Mouse (Mus musculus): Measurements from ENCODE around the gene Csk.
A peak's percentile ranks its signal among the peaks of the same experiment; 100 is the strongest.

Csk gene

DNA sequence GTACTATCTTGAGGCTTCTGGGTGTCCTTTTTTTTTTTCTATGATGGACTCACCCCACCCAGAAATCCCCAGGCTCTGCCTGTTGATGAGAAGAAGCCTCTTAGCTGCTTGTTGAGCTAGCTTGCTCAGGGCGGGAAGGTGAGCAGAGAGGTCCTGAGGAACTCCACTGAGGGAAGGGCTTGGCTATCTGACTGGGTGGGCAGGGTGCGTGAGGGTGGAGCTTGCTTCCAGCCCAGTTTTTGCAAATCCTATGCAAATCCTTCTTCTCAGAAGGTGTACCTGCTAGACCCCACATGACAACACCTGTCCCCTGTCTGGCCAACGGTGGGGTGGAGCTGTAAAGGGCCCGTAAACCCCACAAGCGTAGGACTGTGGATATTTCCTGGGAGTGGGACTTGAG lies at the start of gene Csk:
Gene Csk, minus strand, starts transcription at position 349 of the 400 bp plus-strand sequence.
- no peak for DNase-seq (ENCODE audit: low read depth, low spot score)

DNA sequence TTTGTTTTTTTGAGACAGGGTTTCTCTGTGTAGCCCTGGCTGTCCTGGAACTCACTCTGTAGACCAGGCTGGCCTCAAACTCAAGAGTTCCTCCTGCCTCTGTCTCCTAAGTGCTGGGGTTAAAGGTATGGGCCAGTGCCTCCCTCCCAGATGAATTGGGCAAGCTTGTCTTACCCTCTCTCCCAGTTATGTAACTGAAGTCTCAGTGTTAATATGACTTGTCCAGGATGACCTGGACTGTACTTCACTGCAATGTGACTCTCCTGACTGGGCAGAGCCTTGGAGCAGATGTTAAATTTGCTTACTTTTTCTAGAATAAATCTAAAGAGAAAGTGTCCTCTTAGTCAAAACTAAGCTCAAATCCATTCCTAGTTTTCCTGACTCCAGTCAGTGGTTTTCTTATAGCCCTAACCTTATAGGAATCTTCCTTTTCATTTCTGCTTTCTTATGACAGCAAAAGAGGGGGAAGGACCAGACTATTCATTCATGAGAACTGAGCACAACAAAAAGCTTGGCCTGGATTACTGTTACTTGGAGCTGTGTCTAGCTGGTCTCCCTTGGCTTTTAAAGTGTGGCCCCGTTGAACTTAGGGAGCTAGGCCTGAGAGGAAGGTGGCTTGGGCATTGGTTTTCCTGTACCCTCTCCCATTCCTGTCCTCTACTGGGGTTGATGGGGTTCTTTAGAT lies 45.2 kb upstream of the Csk start:
- DNase-seq (ENCODE audit: low read depth, low spot score), result no peak

DNA sequence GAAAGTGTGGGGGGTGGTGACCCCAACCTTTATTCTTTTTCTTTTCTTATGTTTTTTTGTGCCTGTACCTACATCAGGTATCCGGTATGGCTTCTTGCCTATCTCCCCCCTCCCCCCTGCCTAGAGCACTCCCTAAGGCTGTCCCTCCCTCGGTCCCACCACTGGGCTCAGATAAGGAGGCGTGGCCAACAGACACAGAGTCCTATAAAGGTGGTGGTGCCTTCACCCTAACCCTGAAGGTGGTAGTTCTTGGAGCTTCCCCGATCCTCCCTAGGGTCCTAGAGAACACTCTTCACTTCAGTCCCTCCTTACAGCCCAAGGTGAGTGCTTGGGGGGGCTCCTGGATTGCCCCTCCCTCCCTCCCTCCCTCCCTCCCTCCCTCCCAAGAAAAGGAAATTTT lies 43.9 kb upstream of the Csk start:
- no peak for DNase-seq (ENCODE audit: low read depth, low spot score)

DNA sequence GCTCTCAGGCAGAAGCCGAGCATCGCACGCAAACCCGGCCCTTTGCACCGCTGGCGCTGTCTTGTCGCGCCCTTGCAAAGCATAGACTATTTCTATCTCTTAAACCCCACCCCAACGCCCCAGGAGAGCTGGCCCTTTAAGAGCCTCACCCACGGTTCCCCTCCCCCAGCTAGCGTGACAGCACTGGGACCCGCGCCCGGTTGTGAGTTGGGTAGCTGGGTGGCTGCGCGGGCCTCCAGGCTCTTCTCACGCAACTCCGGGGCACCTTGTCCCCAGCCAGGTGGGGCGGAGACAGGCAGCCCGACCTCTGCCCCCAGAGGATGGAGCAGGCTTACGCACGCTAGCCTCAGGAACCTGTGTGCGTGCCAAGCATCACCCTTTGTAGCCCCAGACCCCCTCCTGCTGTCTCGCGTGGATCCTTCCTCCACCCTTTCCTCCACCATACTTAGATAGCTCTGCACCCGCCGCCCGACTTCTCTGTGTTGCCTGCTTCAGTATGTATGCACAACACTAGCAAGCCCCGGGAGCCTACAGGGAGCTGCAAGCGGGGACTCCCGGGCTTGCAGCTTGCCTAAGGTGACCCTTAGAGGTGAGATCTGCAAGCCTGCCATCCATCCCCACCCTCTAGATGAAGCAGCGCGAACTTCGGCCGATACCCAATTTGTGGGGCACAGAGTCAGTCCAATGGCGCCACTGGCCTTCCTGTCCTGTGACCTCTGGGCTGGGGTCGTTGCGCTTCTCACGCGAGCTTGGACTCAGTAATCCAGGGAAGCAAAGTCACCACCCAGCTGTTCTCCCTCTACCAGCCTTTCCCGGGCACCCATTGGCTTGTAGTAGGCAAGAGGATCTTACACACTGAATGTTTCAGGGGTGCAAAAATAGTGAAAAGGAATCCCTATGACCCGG lies 43.2 kb upstream of the Csk start:
- DNase-seq (ENCODE audit: low read depth, low spot score), result no peak

DNA sequence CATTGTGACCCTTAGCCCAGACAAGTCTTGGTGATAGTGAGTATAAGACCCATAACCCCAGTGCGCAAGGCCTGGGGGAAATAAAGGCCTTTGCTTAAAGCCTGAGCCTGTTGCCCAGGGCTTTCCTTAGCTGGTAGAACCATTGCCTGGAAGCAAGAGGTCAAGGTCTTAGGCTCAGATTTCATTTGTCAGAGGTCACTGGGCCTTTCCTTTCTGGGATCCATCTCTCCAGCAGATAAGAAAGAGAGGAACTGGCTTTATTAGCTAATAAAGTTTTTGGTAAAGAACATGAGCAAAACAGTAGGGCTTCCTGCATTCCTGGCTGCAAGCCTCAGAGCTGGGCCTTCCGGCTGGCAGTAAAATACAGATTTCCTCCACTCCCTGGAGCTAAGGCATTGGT lies 40.7 kb upstream of the Csk start:
- no peak for DNase-seq (ENCODE audit: low read depth, low spot score)

DNA sequence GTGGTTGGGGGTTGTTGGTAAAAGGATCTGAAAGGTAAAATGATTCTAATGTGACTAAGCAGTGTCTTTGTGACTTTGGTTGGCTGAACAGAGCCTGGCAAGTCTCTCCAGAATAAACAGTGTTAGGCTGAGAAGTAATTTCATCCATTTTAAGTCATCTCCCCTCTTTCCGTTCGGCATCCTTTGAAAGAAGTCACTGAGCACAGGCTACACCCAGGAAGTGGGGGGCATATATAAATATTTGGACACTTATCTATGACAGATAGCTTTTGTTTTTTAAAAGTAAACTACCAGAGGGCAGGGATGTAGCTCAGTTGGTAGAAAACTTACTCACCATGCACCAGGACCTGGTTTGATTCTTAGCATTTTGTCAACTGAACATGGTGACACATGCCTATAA lies 35.2 kb upstream of the Csk start:
- DNase-seq (ENCODE audit: low read depth, low spot score), result no peak

DNA sequence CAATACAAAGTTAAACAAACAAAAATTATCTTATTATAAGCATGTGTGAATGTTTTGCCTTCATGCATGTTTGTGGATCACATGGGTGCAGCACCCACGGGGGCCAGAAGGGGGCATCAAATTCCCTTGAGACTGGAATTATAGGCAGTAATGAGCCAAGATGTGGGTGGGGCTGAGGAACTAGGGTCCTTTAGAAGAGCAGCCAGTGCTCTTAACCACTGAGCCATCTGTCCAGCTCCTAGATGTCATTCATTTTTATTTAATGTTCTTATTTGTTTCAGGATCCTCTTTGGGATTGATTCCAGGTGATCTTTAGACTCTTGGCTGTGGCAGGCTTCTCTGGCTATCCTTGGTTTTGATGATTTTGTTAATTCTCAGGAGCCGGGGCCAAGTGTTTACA lies 34.7 kb upstream of the Csk start:
- peak; percentile 29 for DNase-seq (ENCODE audit: low read depth, low spot score)

DNA sequence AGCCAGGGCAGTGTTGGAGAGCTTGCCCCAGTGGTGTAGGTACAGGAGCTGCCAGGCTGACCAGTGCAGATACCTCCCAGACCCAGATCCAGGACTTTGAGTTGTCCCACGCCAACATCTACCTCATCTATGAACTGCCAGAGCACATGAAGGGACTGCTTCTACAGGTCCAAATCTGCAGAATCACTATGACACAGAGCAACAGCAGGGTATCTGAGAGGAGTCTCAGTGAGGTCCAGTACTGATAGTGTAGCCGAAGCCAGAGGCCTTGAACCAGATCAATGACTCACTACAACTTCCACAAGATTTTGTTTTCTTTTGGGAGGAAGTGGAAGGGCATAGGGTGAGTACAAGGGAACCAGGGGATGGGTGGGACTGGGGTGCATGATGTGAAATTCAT lies 34.3 kb upstream of the Csk start, which contains the start of gene Cyp1a1:
Gene Cyp1a1, plus strand, starts transcription at position 178 of the 400 bp plus-strand sequence.
- DNase-seq (ENCODE audit: low read depth, low spot score), result no peak

DNA sequence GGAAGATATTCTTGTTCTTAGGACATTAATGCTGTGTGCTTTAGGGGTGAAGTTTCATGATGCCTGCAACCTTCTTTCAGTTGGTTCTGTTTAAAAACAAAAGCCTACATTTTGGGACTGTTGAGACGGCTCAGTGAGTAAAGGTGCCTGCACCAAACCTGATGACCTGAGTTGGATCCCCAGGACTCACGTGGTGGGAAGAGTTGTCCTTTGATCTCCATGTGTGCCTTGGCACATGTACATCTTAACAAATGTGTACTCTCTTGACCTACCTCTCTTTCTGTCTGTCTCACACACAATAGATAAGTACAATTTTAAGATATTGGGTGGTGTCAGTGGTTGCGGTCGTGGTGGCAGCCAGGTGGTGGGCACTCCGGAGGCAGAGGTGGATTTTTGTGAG lies 32.6 kb upstream of the Csk start:
- DNase-seq (ENCODE audit: low read depth, low spot score), result no peak

DNA sequence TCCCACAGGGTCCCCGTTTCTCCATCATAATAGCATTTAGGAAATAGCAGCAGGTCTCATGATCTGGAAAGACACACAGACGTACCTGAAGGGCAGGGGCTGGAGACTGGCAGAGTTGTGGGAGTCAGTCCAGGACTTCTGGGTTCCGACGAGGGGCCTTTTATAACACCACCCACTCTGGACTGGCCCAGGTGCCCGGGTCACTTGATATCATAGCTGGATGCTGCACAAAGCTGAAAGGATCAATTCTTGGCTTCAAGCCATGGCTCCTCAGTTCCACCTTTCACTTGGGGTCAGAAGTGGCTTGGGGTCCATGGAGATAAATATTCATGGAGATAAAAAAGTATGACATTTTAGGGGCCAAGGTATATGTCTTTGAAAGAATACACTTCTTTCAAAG lies 30.1 kb upstream of the Csk start, which contains the start of gene Cyp1a2:
Gene Cyp1a2, minus strand, starts transcription at position 184 of the 400 bp plus-strand sequence.
- no peak for DNase-seq (ENCODE audit: low read depth, low spot score)

DNA sequence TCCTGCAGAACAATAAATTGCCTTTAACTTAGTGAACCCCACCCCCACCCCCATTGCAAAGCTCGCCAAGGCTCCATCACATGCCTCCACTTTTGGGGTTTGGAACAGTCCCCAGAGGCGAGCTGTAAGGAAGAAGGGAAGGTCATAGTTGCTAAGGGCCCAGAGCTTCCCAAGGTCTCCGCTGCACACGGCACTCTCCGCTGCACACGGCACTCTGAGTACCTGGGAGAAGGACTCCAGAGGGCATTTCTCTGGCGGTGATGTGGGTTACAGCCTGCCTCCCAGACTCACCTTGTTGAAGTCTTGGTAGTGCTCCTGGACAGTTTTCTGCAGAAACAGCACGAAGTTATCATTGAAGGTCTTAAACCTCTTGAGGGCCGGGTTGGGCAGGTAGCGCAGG lies 28.0 kb upstream of the Csk start:
- DNase-seq (ENCODE audit: low read depth, low spot score), result no peak

DNA sequence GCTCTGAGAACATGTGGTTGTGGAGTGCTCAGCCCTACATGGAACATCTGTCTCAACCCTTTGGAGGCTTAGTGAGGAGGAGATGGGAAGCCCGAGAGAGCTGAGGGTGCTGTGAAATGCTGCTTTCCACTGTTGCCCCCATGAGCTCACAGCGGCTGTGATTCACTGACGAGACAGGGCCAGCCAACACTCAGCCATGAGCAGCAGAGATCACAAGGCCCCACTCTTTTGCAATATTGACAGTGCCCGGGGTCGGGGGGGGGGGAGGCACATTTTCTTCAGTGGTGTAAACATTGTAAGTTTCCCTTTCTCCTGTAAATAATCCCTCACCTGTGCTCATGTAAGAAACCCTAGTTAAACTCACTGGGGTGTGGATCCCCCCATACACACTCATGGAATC lies 18.1 kb upstream of the Csk start:
- no peak for DNase-seq (ENCODE audit: low read depth, low spot score)

DNA sequence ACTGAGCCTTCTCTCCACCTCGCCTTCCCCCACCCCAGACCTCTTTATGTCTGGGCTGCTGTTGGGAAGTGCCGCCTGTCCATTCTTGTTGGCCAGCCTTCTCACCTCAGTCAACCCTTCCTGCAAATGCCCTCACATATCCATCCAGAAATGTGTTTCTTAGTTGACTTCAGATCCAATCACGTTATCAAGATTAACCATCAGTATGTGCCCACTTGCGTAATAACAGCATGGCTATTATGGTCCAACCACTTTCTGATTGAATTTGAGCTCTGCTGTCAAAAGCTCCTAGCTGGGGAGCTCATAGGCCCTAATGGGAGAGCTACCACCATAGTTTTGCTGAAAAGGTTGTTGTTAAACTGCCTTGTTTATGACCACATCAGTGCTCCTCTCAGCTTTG lies 17.6 kb upstream of the Csk start:
- DNase-seq (ENCODE audit: low read depth, low spot score), result no peak

DNA sequence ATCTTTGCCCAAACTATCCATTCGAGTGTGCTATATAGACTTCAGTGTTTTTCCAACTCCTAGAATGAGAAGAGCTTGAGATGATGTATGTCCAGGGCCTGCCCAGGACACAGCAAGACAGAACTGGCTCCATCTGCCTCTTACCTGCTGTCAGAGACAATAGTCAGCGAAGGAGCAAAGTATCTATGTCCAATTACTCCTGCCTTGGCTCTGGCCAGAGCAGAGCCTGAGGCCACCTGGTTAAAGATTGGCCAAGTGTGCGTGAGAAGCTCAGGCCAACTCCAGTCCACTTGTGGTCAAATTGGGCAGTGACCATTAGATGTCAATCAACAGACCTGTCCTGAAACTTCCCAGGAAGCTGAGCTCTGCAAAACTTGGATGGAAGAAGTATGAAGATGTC lies 16.1 kb upstream of the Csk start:
- no peak for DNase-seq (ENCODE audit: low read depth, low spot score)

DNA sequence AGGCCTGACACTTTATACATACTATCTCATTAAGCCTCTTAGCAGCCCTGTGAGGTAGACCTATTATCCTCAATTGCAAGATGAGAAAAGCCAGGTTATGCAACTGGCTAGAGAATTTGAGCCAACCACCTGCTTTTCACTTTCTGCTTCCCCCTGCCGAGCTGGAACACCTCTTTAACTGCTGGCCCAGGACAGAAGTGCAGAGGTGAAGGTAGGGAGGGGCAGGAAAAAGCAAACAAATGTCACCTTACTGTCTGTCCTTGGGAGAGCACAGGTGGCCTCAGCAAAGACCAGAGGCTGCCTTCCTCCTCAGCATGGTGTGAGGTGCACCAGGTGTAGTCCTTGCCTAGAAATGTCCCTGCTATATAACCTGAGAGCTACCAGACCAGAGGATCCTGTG lies 14.8 kb upstream of the Csk start:
- no peak for DNase-seq (ENCODE audit: low read depth, low spot score)

DNA sequence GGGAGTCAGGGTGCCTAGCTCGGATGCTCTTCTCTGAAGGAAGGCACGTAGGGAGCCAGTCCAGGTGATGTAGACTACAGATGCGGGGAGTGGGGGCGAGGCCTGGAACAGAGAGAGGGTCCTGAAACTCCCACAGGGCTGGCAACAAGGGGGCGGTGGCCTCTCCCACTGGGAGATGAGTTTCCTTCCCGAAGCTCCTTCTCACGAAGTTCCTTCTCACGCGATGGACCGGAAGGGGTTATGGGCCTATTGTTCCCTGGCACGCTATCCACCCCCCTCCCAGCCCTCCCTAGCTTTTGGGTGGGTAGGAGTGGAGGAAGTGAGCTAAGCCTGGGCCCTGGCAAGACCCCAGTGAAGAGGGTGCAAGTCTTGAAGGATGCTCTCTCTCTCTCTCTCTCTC lies 14.4 kb upstream of the Csk start:
- DNase-seq (ENCODE audit: low read depth, low spot score), result no peak

DNA sequence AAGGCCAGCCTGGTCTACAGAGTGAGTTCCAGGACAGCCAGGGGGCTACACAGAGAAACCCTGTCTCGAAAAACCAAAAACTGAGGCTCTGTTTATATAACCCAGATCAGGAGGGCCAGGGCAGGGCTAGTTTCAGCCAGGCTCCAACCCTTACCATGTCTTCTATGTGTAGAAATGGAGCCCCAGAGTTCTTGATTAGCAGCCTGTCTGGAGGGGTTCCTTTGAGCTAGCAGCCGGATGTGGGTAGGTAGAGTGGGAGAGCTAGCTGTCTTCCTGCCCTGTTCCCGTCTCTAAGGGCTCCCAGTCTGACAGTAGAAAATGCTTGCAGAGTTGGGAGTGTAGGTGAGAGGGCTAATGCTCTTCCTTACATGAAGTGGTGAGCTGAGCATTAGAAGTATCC lies 13.7 kb upstream of the Csk start:
- DNase-seq (ENCODE audit: low read depth, low spot score), result no peak

DNA sequence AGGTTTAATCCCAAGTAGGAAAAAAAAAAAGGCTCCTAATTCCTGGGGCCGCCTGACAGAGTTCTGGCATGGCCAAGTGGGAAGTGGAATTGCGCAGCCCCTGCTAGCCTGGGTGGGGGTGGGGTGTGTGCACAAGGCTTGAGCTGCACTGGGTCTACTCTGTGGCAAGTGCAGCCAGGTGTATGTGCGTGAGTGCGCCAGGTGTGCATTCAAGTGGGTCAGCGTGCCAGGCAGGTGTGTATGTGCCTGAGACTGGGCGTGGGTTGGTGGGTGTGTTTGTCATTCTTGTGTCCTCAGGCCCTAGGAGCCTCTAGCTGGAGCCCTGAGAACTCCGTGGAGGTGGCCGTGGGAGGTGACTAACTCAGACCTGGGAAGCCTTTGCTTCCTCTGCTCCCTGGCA lies 13.1 kb upstream of the Csk start:
- DNase-seq (ENCODE audit: low read depth, low spot score), result no peak

DNA sequence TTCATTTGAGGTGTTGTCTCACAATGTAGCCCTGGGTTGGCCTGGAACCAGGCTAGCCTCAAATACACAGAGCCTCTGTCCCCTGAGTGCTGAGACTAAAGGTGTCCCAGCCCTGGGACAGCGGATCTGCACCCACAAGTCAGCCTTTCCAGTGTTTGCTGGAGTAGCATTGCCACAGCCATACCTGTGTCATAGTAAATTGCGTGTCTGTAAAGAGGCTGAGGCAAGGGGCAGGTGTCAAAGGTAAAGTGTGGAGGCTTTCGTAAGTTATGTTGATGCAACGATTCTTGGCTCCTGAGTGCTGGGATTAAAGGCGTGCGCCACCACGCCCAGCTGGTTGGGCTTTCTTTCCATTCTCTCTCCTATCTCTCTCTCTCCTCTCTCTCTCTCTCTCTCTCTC lies 11.2 kb upstream of the Csk start:
- DNase-seq (ENCODE audit: low read depth, low spot score), result no peak

DNA sequence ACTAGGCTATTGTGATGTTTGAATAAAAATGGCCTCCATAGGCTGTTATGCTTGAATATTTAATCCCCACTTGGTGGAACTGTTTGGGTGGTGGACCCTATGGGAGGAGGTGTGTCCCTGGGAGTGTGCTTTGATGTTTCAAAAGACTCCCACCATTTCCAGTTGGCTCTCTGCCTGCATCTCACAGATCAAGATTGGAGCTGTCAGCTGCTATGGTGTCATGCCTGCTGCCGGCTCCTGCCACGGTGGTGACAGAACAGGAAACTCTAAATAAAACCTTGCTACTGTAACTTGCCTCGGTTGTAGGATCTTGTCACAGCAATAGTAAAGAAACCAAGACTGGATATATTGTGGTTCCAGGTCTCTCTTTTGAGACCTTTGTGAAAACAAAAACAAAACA lies 8.1 kb upstream of the Csk start:
- DNase-seq (ENCODE audit: low read depth, low spot score), result no peak

DNA sequence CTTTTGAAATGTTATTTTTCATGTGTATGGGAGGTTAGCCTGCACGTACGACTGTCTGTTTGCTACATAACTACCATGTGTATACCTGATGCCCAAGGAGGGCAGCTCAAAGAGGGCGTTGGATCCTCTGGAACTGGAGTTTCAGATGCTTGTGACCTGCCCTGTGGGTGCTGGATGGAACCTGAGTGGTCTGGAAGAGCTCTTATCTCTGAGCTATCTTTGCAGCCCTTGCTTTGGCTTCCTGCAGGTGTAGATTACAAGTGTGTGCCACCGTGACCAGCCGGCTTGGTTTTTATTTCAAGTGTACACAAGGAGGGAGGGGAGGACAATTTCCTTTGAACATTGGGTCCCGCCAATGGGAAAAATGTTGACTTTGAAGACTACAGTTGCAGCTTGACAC lies 7.1 kb upstream of the Csk start:
- no peak for DNase-seq (ENCODE audit: low read depth, low spot score)

DNA sequence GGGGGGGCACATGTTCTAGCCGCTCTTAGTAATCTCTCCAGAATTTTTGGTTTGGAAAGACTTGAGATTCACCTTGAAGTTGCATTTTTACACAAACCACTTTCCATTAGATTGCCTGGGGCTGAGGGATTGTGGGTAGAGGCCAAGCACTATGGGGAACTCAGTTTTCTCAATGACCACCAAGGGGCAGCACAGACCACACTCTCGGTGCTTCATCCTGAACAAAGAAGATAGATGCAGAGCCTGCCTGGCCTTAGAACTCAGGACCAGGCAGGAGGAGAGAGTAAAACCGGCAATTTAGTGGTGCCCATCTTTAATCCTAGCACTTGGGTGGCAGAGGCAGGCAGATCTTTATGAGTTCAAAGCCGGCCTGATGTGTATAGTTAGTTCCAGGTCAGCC lies 6.3 kb upstream of the Csk start:
- peak; percentile 61 for DNase-seq (ENCODE audit: low read depth, low spot score)

DNA sequence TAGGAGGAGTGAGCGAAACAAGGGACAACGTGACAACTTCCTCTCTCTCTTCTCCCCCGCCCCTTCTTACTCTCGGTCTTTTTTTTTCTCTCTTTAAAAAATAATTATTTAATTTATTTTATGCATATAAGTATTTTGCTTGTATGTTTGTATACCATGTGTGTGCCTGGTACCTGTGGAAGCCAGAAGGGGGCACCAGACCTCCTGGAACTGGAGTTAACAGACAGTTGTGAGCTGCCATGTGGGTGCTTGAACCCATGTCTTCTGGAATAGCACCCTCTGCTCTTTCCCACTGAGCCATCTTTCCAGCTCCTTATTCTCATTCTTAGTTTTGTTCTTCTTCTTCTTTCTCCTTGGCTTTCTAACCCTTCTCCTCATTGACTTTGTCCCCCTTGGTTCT lies 5.5 kb upstream of the Csk start:
- DNase-seq (ENCODE audit: low read depth, low spot score), result no peak

All from c-Kit-negative CD71-positive TER-119-positive erythroid progenitor cells, embryonic 14.5 days (primary cell).